Mouse (Mus musculus) CH12.LX (cell line): Measurements from ENCODE around the gene Rtel1. TPM values are rescaled to one million over a fixed set of nuclear protein-coding genes. Genes with fewer than 3 reads are reported as not detected.
A peak's percentile ranks its signal among the peaks of the same experiment; 100 is the strongest.

Source experiments
- DNase-seq: peaks from one replicate; pipeline ENCODE4 v3.0.0-alpha.2; 2013; ENCODE audit errors: extremely low read depth
- H3K27ac ChIP-seq: 2 replicates; pipeline ENCODE4 v1.5.1; 2012; ENCODE audit warnings: low read depth, mild to moderate bottlenecking, control low read depth, moderate library complexity; ENCODE audit not compliant: insufficient read depth
- H3K27me3 ChIP-seq: replicated peaks from 2 replicates; pipeline ENCODE3; 2012; ENCODE audit warnings: inconsistent platforms
- H3K36me3 ChIP-seq, 2 experiments: replicated peaks in 1 of 2; 2 replicates each; pipeline versions ENCODE3 to v1.6.1; 2012; ENCODE audit warnings: inconsistent platforms in 1 of 2, low read length in 1 of 2, mild to moderate bottlenecking in 1 of 2, mixed read lengths in 1 of 2, moderate library complexity in 1 of 2; ENCODE audit not compliant: control insufficient read depth in 1 of 2, insufficient read depth in 1 of 2
- H3K4me1 ChIP-seq, 2 experiments: 2 replicates each; pipeline ENCODE4 v1.6.1; 2012; ENCODE audit warnings: inconsistent platforms in 1 of 2, moderate library complexity in 1 of 2; ENCODE audit not compliant: insufficient read depth in 2 of 2, control insufficient read depth in 1 of 2
- H3K4me2 ChIP-seq: 2 replicates; pipeline ENCODE4 v1.6.1; 2012; ENCODE audit warnings: low read depth, mild to moderate bottlenecking, control low read depth; ENCODE audit not compliant: poor library complexity, insufficient read depth, severe bottlenecking
- H3K4me3 ChIP-seq, 3 experiments: fragments of 150-350 bp in 1 of 3; sonication (generic) in 1 of 3; replicated peaks in 1 of 3; 2 replicates each; pipeline versions ENCODE3 to v1.5.1; 2011 to 2012; ENCODE audit warnings: low read depth in 2 of 3, low read length in 2 of 3, mild to moderate bottlenecking in 2 of 3, moderate library complexity in 2 of 3, control low read depth in 1 of 3, improper control_type of control experiment in 1 of 3, inconsistent platforms in 1 of 3, mixed read lengths in 1 of 3; ENCODE audit not compliant: poor library complexity in 1 of 3
- H3K79me2 ChIP-seq: replicated peaks from 2 replicates; pipeline ENCODE4 v1.6.1; 2012; ENCODE audit warnings: mild to moderate bottlenecking, moderate library complexity; ENCODE audit not compliant: control insufficient read depth, poor library complexity, insufficient read depth, severe bottlenecking; ENCODE audit errors: extremely low read depth
- H3K9ac ChIP-seq: 2 replicates; pipeline ENCODE4 v1.6.1; 2012; ENCODE audit warnings: low read depth, mild to moderate bottlenecking, control low read depth, moderate library complexity; ENCODE audit not compliant: insufficient read depth
- H3K9me3 ChIP-seq: replicated peaks from 2 replicates; pipeline ENCODE3; 2012; ENCODE audit warnings: low read length, inconsistent platforms, mixed read lengths
- CHD1 ChIP-seq: IDR thresholded peaks from 2 replicates; pipeline ENCODE4 v1.6.1; 2012; ENCODE audit warnings: low read depth, low read length, improper control_type of control experiment, inconsistent platforms
- CTCF ChIP-seq, 2 experiments: IDR thresholded peaks in 1 of 2; conservative IDR thresholded peaks in 1 of 2; 2 replicates each; pipeline ENCODE4 v1.5.1; 2011 to 2012; ENCODE audit warnings: low read depth in 2 of 2, low read length in 2 of 2, improper control_type of control experiment in 1 of 2, inconsistent platforms in 1 of 2, mild to moderate bottlenecking in 1 of 2, moderate library complexity in 1 of 2
- JUND ChIP-seq: conservative IDR thresholded peaks from 2 replicates; pipeline ENCODE4 v1.6.1; 2011; ENCODE audit warnings: low read depth, low read length, improper control_type of control experiment
- MAZ ChIP-seq: IDR thresholded peaks from 2 replicates; pipeline ENCODE4 v1.6.1; 2012; ENCODE audit warnings: low read depth, mild to moderate bottlenecking, inconsistent platforms, low read length, improper control_type of control experiment, moderate library complexity
- MEF2A ChIP-seq: IDR thresholded peaks from 2 replicates; pipeline ENCODE4 v1.6.1; 2014; ENCODE audit warnings: low read depth, mild to moderate bottlenecking, inconsistent platforms, low read length, improper control_type of control experiment, borderline replicate concordance
- RAD21 ChIP-seq: IDR thresholded peaks from 2 replicates; pipeline ENCODE4 v1.6.1; 2011; ENCODE audit warnings: low read depth, mild to moderate bottlenecking, low read length, improper control_type of control experiment, moderate library complexity
- SMC3 ChIP-seq: IDR thresholded peaks from 2 replicates; pipeline ENCODE4 v1.6.1; 2011; ENCODE audit warnings: low read depth, low read length, improper control_type of control experiment
- TBP ChIP-seq: conservative IDR thresholded peaks from 2 replicates; pipeline ENCODE4 v1.6.1; 2011; ENCODE audit warnings: low read depth, low read length, improper control_type of control experiment
- TCF12 ChIP-seq: IDR thresholded peaks from 2 replicates; pipeline ENCODE4 v1.6.1; 2014; ENCODE audit warnings: low read depth, mild to moderate bottlenecking, inconsistent platforms, low read length, improper control_type of control experiment
- ZC3H11A ChIP-seq: IDR thresholded peaks from 2 replicates; pipeline ENCODE4 v1.6.1; 2012; ENCODE audit warnings: low read depth, mild to moderate bottlenecking, inconsistent platforms, low read length, improper control_type of control experiment
- ZMIZ1 ChIP-seq: IDR thresholded peaks from 2 replicates; pipeline ENCODE4 v1.6.1; 2012; ENCODE audit warnings: low read depth, mild to moderate bottlenecking, inconsistent platforms, low read length, improper control_type of control experiment
- ZNF384 ChIP-seq: IDR thresholded peaks from 2 replicates; pipeline ENCODE4 v1.6.1; 2012; ENCODE audit warnings: low read depth, low read length, improper control_type of control experiment, inconsistent platforms
- dilution Hi-C: fragments of 300-500 bp; cut with MboI; formaldehyde crosslinking; loops from 2 replicates; pipeline ENCODE4 v1.14.3; 2020; ENCODE audit warnings: low sequenced_read_pairs; ENCODE audit not compliant: extremely low pct_unique_long_range_greater_than_20kb, extremely low pct_ligation_motif_present
- in situ Hi-C: fragments of 300-500 bp; cut with MboI; formaldehyde crosslinking; loops from 3 replicates; pipeline ENCODE4 v1.14.3; 2019; ENCODE audit warnings: low sequenced_read_pairs, low pct_ligation_motif_present, low pct_unique_long_range_greater_than_20kb, mixed read lengths
- polyA plus RNA-seq: library from polyadenylated mRNA; unstranded; fragments of >175 nt; gene quantifications from 2 replicates; pipeline ENCODE4 v1.2.1, GENCODE M21; 2012; ENCODE audit warnings: low read depth; ENCODE audit not compliant: insufficient read length
- total RNA-seq, 2 experiments: library from RNA; depleted of rRNA; stranded (reverse); fragments of 300-350 nt in 1 of 2; fragments of >200 nt in 1 of 2; gene quantifications; 2 replicates each; pipeline ENCODE4 v1.2.3; 2012 to 2014

Gene Rtel1
- total and polyA plus RNA-seq, 3 experiments: 65.4 to 89.2 (median 67.6) TPM

GRCm38 (mm10) chr2:181365655-181366075 is 46.1 kb downstream of the Rtel1 start:
- Histone ChIP-seq H3K4me2 (peak overlapping the region; percentile 95; the same call in 1 of the 2 replicates), H3K79me2 (peaks cover 59% of the 10 kb centered on the region), H3K36me3 (peaks cover 29 to 54% of the 10 kb centered on the region in 2 experiments), H3K9me3 (peaks cover 5% of the 10 kb centered on the region), H3K4me3 (peak overlapping the region; percentile 68 to 86 (median 79)), H3K9ac (peak overlapping the region; percentile 65), H3K4me1 (peaks cover 5 to 33% of the 10 kb centered on the region in 2 experiments), H3K27me3 (no peaks in the 10 kb centered on the region)
- dilution Hi-C loops (no loop called here), in situ Hi-C loops (loop anchor here (10.0 to 25.0 kb wide), 2 partner anchors 181 to 653 kb away; partner anchors contain the start of genes Dido1, Gid8 and Ppdpf)
- DNase-seq: peak; percentile 34
- no peak for TF ChIP-seq RAD21
- TF ChIP-seq TBP: 0 out of 2 replicates have a peak, but pooled peaks have one; percentile 5
- TF ChIP-seq MEF2A: no peak
- TF ChIP-seq, all 38 proteins: peak for 1
- peak overlapping the region; percentile 73 for H3K27ac ChIP-seq

GRCm38 (mm10) chr2:181370001-181370400 is 50.5 kb downstream of the Rtel1 start:
- dilution Hi-C loops: no loop called here
- no peak overlapping the region for H3K27ac ChIP-seq
- TF ChIP-seq ZNF384 (no peak), MAZ (no peak), CTCF (conservative IDR thresholded peaks at IDR 0.05 in 1 of 2, IDR thresholded peaks at IDR 0.05 in 1 of 2; ENCODE audit: low read depth in 2 of 2, low read length in 2 of 2) (peak in 1 of 2 experiments; percentile 16; a peak in 2 of 4 replicates), ZMIZ1 (no peak), JUND (no peak), ZC3H11A (no peak)
- TF ChIP-seq, all 38 proteins: peak for 1
- H3K36me3 ChIP-seq: peaks cover 9 to 47% of the 10 kb centered on the region in 2 experiments
- H3K9ac ChIP-seq: no peak overlapping the region
- no peak for DNase-seq
- no peaks in the 10 kb centered on the region for H3K27me3 ChIP-seq
- in situ Hi-C loops: loop anchor here (25.0 kb wide), 1 partner anchor 658 kb away; the partner anchor contains the start of genes Dido1 and Gid8
- H3K9me3 ChIP-seq: peaks cover 5% of the 10 kb centered on the region
- no peak overlapping the region for H3K4me3 ChIP-seq
- peaks cover 71% of the 10 kb centered on the region for H3K79me2 ChIP-seq
- H3K4me2 ChIP-seq: no peak overlapping the region
- H3K4me1 ChIP-seq: peaks cover 2 to 34% of the 10 kb centered on the region in 2 experiments; a peak in 3 of 4 replicates

GRCm38 (mm10) chr2:181375787-181376186 is 56.2 kb downstream of the Rtel1 start:
- Histone ChIP-seq H3K4me2 (no peak overlapping the region), H3K9ac (no peak overlapping the region), H3K9me3 (no peaks in the 10 kb centered on the region), H3K27ac (no peak overlapping the region), H3K36me3 (peaks cover 29 to 71% of the 10 kb centered on the region in 2 experiments), H3K4me1 (peaks cover 4 to 47% of the 10 kb centered on the region in 2 experiments; a peak in 3 of 4 replicates), H3K27me3 (no peaks in the 10 kb centered on the region), H3K79me2 (peaks cover 45% of the 10 kb centered on the region), H3K4me3 (no peak overlapping the region)
- in situ Hi-C loops: no loop called here
- dilution Hi-C loops: no loop called here
- TF ChIP-seq SMC3 (0 out of 2 replicates have a peak, but pooled peaks have one; percentile 6), RAD21 (peak; percentile 47), CHD1 (no peak), TCF12 (no peak), CTCF (conservative IDR thresholded peaks at IDR 0.05 in 1 of 2, IDR thresholded peaks at IDR 0.05 in 1 of 2; ENCODE audit: low read depth in 2 of 2, low read length in 2 of 2) (peak; percentile 28 to 54; a peak in 3 of 4 replicates)
- peak; percentile 62 for DNase-seq
